Mouse (Mus musculus): ENCODE data around the gene Ugt2b34.
"Not testable (repeated sequence)": the region's sequence is repeated elsewhere in the genome, so short reads cannot be mapped to it uniquely, and the experiment has no call there.

Gene Ugt2b34

DNA sequence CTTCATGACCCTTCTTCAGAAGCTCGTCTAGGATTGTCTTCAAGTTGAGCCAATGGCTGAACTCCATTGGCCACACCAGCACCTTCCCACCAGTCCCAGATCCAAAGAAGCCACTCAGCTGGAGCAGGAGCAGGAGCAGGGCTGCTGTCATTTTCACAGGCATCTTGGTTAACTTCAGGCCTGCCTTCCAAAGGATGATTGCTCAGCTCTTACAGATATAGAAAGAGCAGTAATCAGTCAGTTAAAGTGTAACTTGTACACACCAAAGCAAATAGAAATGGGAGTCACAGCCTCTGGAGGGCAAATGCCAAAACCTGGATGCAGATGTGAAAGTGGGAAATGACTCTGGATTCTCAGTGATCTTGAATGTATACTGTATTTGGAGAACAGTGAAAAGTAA lies at the start of gene Ugt2b34:
Ugt2b34 (minus strand) TSS at position 180 of the 400 bp plus-strand sequence.
- no peak for DNase-seq (ENCODE audit: extremely low read depth, low read depth, low spot score)

DNA sequence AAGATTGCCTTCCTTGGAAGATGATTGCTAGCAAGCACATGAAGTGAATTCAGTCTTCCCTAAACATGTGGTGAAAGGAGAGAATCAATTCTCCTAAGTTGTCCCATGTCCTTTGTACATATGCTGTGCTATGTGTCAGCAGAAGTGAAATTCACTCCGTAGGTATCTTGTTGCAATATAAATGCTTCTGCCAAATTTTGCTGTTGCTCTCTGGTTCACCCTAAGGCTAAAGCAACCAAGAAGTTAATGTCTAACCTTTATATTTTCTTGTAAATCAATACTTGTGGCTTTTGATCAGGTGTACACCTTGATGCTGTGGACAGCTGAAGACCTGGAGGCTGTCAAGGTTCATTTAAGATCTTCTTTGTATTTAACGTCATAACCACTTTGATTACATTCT lies 35.4 kb upstream of the Ugt2b34 start:
- DNase-seq (ENCODE audit: extremely low read depth, low read depth, low spot score), result no peak

DNA sequence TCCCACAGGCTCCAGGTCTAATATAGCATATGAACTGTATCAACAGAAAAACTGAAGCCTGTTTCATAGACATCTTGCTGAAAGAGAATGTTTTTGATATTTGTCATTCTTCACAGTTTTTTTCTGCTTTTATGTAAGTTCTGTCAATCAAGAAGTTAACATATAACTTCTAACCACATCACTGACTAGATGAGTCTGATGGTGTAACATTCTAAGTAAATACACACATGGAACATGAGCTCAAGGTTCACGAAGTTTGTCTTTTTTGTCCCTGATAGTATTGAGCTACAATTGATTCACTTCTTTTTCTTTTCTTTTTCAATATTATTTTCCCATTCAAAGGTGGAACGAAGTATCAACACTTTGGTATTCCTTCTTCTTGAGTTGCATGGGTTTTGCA lies 19.7 kb upstream of the Ugt2b34 start, which contains the start of gene Ugt2b1:
Ugt2b1 (minus strand) TSS at position 105 of the 400 bp plus-strand sequence.
- no peak for DNase-seq (ENCODE audit: extremely low read depth, low read depth, low spot score)

DNA sequence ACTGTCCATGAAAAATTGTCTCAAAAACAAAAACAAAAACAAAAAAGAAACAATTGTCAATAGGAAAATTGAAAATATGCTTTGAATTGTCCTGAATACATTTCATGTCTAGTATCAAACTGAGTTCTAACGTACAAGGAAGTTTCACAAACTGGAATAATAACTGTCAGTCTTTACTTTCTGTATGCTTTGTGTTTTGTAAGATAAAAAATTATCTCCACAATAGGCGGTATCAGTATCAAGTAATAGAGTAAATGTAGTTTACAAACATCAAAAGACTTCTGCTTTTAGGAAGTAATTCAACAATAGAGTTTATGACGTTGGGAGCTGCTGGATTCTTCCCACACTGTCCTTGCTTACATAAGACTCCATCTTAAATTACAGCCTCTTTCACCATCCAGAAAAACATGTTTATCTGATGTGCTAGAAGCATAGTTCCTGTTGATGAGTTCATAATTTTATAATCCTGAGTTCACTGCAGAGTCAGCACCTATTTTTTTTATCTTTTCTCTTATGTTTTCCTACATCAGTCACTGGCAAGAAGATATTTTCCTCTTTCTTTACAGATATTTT lies 14.0 kb upstream of the Ugt2b34 start:
- DNase-seq (ENCODE audit: extremely low read depth, low read depth, low spot score), result no peak

DNA sequence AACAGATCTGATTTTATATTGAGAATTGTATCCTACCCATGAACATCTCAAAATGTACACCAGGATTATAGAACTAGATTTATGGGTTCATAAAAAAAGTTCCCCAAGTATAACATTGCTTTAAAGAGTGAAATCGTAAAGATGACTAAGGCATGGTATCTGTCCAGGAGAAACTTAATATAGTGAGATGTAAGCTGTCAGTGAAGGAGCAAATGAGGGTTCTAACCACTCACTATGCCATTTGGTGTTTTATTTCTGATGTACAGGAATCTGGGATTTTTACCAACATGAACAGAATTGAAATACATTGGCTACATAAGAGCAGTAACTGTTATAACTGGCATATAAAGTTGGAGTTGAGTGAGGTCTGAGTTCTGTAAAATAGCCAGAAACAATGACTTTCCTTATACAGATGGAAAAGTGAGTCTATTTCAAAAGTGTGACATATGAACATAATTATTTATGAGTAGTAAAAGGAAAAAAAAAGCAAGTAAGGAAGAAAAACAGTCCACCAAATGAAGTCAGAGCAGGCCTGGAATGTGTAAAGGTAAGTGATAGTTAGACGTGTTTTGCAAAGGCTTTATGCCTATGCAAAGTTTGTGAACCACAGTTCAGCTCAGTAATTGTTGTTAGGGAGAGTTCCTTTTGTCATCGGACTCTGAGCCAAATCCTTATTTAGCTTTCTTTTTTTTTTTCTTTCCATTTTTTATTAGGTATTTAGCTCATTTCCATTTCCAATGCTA lies 4.8 kb upstream of the Ugt2b34 start:
- no peak for DNase-seq (ENCODE audit: extremely low read depth, low read depth, low spot score)

DNA sequence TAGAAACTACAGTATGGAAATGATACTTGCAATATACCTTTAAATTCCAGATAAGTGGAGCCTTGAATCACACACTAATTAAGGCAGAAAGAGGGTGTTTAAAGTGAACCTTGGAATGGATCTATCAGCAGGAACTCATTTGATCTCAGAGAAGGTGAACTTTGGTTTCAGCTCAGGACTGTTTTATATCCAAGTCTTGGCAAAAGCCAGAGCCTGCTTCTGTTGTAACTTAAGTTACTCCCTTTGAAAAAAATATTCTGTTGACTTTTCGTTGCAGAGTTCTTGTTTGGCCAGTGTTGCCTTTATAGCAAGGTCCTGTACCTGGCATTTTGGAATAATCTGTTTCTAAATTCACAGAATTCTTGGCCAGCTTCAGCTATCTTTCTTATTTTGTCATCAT lies 4.0 kb upstream of the Ugt2b34 start:
- no peak for DNase-seq (ENCODE audit: extremely low read depth, low read depth, low spot score)

DNA sequence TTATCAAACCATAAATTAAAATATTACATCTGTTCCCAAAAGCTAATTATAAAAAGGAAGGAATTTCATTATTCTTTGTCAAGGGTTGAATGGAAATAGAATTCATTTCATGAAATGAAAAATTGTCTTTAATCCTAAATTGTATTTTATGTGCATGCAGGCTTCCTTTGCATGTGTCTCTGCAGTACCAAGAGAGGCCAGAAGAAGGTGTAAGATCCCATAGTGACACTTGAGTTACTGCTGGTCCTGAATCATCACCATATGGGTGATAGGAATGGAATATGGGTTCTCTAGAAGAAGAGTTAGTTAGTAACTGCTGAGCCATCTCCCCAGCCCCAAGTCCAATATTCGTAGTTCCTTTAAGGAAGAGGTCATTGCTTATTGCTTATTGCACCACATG lies 16.8 kb downstream of the Ugt2b34 start:
- no peak for DNase-seq (ENCODE audit: extremely low read depth, low read depth, low spot score)

DNA sequence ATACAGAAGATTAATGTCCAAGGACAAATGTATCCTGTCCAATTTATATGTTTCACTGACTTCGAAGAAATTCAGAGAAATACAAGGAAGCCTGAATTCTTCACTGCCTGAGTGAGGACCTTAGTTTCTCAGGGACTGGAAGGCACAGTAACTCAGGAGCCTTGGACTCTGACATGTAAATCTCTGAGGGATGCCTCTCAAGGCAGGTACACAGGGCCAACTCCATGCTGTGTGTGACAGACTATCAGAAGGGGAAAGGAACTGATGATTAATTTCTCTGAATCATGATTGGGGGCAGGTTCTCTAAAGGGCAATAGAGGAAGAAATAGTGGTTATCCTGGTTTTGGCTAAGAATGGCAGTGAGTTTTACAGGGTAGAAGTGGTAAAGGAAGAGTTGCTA lies 18.3 kb downstream of the Ugt2b34 start:
- no peak for DNase-seq (ENCODE audit: extremely low read depth, low read depth, low spot score)

DNA sequence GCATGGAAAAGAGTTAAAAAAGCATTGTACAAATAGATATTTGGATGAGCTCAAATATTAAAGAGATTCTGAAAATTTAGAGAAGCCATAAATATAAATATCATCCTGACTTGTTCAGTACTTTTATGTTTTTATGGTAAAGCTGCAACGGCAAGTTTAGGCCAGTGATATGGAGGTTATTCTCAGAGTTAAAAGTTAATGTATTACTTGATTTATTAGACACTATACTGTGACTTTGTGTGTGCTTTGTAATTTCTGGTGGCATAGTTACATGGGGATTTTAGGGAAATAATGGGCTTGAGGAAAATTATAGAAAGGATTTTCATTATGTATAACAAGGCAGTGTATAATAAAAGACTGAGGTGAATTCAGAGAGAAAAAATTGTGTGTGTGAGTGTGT lies 19.7 kb downstream of the Ugt2b34 start:
- DNase-seq (ENCODE audit: extremely low read depth, low read depth, low spot score), result no peak

DNA sequence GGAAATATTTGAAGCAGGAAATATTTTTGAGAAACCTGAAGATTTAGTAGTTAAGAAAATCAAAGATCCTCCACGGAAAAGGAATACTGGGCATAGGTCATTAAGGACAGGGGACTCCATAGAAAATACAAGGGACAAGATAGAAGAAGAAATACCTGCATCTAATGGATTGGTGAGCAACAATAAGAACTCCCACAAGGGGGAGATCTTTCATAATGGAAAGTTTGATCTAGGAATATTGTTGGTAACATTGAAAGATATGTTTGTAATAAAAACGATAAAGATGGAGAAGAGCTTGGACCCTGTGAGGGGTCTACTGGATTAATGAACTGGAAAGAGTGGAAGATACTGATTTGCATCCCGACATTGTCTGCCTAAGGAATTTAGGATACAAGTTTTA lies 20.1 kb downstream of the Ugt2b34 start:
- no peak for DNase-seq (ENCODE audit: extremely low read depth, low read depth, low spot score)

DNA sequence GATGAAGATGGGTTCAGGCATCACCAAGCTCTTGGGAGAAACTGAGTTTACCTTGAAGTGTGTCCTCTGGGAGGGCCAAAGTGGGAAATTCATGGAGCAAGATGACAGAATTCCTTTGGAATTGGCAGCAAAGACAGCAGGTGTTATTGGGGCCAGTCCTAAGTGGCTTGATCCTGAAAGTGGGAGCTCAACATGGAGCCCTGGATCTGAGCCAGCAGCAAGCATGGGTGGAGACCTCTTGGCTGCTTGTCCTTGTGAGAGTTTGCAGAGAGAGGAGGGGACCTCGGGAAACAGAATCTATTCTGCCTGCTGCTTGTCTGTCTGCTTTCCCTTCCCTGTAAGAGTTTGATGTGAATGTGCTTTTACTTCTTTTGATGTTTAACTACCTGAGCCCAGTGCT lies 34.9 kb downstream of the Ugt2b34 start:
- DNase-seq (ENCODE audit: extremely low read depth, low read depth, low spot score), result no peak

DNA sequence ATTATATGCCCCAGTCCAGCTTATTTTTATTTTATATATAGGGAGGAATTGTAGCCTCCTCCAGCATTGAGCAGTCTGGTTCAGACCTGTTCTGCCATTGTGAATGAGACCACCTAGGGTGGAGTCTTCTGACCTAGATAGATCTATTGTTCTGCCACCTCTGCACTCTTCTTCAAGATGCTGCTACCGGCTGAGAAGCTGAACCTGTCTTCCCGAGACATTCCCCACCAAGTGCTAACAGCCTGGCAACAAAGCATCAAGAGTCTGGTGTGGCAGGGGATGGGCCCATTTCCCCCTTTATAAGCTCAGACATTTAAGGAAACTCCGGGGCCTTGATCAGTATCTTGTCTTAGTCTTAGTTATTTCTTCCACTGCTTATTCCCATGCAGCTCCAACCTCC lies 48.4 kb downstream of the Ugt2b34 start:
- DNase-seq (ENCODE audit: extremely low read depth, low read depth, low spot score), result no peak

DNA sequence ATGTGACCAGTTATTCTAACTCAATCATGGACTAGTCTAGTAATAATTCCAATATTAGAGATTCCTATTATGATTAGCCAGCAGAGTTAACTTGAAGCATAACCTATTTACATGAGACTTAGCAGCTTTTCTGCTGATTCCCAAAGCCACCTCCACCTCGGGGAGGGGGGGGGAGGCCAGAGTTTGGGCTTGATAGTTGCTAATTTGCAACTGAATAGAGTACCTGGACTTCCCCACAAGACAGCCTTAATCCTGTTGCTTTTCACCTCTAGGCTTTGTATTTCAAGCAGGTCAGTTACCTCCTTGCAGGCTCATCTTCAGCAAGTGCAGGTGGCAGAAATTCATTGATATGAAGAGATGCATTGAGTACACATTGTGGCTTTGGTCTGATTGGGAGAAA lies 49.1 kb downstream of the Ugt2b34 start:
- DNase-seq (ENCODE audit: extremely low read depth, low read depth, low spot score), result no peak

DNA sequence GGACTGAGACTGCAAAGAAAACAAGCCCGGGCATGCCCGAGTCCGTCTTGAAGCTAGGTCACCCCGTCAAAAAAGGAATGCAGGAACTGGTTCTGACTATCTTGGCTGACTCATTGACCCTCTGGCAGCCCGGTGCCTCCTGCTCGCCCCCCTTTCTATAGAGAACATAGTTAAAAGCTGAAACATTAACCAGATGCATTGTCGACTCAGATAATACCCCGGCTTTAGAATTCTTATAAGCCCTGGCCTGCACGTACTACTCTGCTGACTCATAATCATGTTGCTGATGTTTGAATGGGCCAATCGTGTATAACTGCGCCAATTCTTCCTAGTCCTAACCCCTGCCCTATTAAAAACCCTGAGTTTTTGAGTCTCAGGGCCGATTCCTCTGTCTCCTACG lies 50.2 kb downstream of the Ugt2b34 start:
- not testable (repeated sequence) for DNase-seq (ENCODE audit: extremely low read depth, low read depth, low spot score)

DNA sequence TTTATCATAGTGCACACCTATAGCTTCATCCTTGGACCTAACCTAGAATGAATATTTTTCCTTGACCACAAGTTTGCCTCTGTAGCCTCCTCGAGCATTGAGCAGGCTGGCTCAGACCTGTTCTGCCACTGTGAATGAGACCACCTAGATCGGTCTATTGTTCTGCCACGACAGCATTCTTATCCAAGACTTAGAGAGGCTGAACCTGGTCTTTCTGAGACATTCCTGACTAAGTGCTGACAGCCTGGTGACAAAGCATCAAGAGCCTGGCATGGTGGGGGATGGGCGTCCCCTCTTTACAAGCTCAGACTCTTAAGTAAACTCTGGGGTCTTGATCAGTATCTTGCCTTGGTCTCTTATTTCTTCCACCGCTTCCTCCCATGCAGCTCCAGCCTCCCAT lies 55.1 kb downstream of the Ugt2b34 start:
- DNase-seq (ENCODE audit: extremely low read depth, low read depth, low spot score), result no peak

DNA sequence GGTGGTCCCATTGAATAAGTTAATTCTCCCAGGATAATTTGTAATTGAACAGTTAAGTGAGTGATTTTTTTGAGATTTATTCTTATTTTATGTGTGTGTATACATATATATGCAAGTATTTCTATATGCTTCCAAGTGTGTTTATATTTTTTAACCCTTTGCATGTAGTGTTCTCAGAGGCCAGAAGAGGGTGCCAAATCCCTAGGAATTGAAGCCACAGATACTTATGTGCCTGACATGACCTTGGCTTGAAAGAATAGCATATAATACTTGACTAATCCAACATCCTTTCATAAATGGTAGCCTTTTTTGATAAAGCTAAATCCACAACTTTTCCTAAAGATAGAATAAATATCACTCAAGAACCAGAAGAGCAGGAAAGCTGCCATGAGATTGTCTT lies 56.6 kb downstream of the Ugt2b34 start:
- no peak for DNase-seq (ENCODE audit: extremely low read depth, low read depth, low spot score)

DNA sequence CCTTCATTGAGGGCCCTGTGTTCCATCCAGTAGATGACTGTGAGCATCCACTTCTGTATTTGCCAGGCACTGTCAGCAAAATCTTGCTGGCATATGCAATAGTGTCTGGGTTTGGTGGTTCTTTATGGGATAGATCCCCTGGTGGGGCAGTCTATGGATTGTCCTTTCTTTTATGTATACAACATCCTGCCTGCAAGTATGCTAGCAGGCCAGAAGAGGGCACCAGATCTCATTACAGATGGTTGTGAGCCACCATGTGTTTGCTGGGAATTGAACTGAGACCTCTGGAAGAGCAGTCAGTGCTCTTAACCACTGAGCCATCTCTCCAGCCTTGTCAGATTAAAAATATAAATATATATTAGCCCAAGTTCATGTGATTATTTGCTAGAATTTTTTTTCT lies 65.5 kb downstream of the Ugt2b34 start:
- not testable (repeated sequence) for DNase-seq (ENCODE audit: extremely low read depth, low read depth, low spot score)

DNA sequence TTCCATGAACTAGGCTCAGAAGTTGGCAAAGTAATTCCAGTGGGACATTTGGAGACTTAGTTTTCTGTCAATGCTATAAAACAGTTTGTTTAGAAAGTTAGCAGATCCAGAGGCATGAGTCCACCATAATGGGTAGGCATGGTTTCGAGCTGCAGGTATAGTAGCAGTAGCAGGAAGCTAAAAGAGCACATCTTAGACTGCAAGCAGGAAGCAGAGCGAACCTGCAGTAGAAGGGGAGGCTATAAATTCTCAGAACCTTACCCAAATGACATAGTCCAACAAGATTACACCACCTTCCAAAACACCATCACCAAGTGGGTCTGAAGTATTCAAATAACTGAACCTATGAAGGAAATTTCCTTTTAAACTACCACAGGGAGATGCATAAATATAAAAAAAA lies 66.5 kb downstream of the Ugt2b34 start:
- DNase-seq (ENCODE audit: extremely low read depth, low read depth, low spot score), result no peak

All from fat pad, adult 2 months (tissue).